Mouse (Mus musculus) spleen, adult 2 months (tissue): Measurements from ENCODE around the gene Xntrpc.

ENCODE experiments used
- CTCF ChIP-seq: fragments of 200-500 bp; IDR thresholded peaks from 2 replicates; pipeline ENCODE4 v1.5.1; 2011; ENCODE audit warnings: mild to moderate bottlenecking, inconsistent platforms; ENCODE audit not compliant: insufficient read depth, insufficient read length, insufficient replicate concordance; ENCODE audit errors: extremely low read depth
- POLR2A ChIP-seq: fragments of 200-500 bp; IDR thresholded peaks from 2 replicates; pipeline ENCODE4 v1.6.1; 2011; ENCODE audit warnings: low read depth, low read length, inconsistent platforms

GRCm38 (mm10) chr7:102108206-102108605 lies 42.7 kb downstream of the Xntrpc start:
- no peak for TF ChIP-seq CTCF
- no peak for TF ChIP-seq POLR2A
